Mouse (Mus musculus): Measurements from ENCODE around the gene Leng1. TPM values are rescaled to one million over a fixed set of nuclear protein-coding genes. Genes with fewer than 3 reads are reported as not detected.

The Leng1 gene
- total RNA-seq, 2 experiments from 2014 or later: 5.6 to 6.9 TPM

- no peak for DNase-seq
Measured at GRCm38 (mm10) chr7:3692382-3692986, 26.8 kb upstream of the Leng1 start, which contains the start of gene Tsen34. Tsen34 (plus strand) TSS chr7:3692863.

- DNase-seq: no peak
Measured at GRCm38 (mm10) chr7:3691919-3692318, 26.3 kb upstream of the Leng1 start.

- DNase-seq: no peak
Measured at GRCm38 (mm10) chr7:3685400-3686187, 20.0 kb upstream of the Leng1 start.

GRCm38 (mm10) chr7:3684698-3685097 lies 19.1 kb upstream of the Leng1 start:
- no peak for DNase-seq

- DNase-seq: no peak
Measured at GRCm38 (mm10) chr7:3683908-3684550, 18.4 kb upstream of the Leng1 start.

GRCm38 (mm10) chr7:3677342-3677741 lies 11.7 kb upstream of the Leng1 start, which contains the start of gene Tmc4:
Tmc4 (minus strand) TSS chr7:3677553.
- no peak for DNase-seq

GRCm38 (mm10) chr7:3676371-3676770 lies 10.7 kb upstream of the Leng1 start:
- no peak for DNase-seq

- no peak for DNase-seq
Measured at GRCm38 (mm10) chr7:3675228-3675548, 9.5 kb upstream of the Leng1 start.

GRCm38 (mm10) chr7:3674507-3675227 lies 9.0 kb upstream of the Leng1 start:
- DNase-seq: peak; percentile 87

- DNase-seq: no peak
Measured at GRCm38 (mm10) chr7:3666921-3667391, 1.3 kb upstream of the Leng1 start.

GRCm38 (mm10) chr7:3664524-3665214 lies 971 bp downstream of the Leng1 start:
- DNase-seq: no peak

- no peak for DNase-seq
Measured at GRCm38 (mm10) chr7:3658578-3658977, 7.1 kb downstream of the Leng1 start.

GRCm38 (mm10) chr7:3656966-3657365 lies 8.7 kb downstream of the Leng1 start:
- no peak for DNase-seq

GRCm38 (mm10) chr7:3646641-3647040 lies 19.0 kb downstream of the Leng1 start:
- no peak for DNase-seq

- DNase-seq: no peak
Measured at GRCm38 (mm10) chr7:3646188-3646587, 19.5 kb downstream of the Leng1 start.

- DNase-seq: no peak
Measured at GRCm38 (mm10) chr7:3645488-3646025, 20.1 kb downstream of the Leng1 start.

GRCm38 (mm10) chr7:3644672-3645487 lies 20.8 kb downstream of the Leng1 start, which contains the start of gene Cnot3:
Cnot3 (plus strand) TSS chr7:3645268.
- peak; percentile 94 for DNase-seq

- peak; percentile 74 for DNase-seq
Measured at GRCm38 (mm10) chr7:3644348-3644671, 21.3 kb downstream of the Leng1 start.

- DNase-seq: no peak
Measured at GRCm38 (mm10) chr7:3643843-3644242, 21.8 kb downstream of the Leng1 start.

GRCm38 (mm10) chr7:3643412-3643811 lies 22.2 kb downstream of the Leng1 start:
- no peak for DNase-seq

GRCm38 (mm10) chr7:3630478-3630815 lies 35.2 kb downstream of the Leng1 start:
- DNase-seq: no peak
